Mouse (Mus musculus) thymus, adult 18-20 months (tissue): Measurements from ENCODE around the gene Zfp423.

Experiments used
- DNase-seq, 2 experiments: peaks; one replicate each; pipeline ENCODE4 v3.0.0; 2022; ENCODE audit warnings: mixed read lengths in 2 of 2

Gene Zfp423

DNA sequence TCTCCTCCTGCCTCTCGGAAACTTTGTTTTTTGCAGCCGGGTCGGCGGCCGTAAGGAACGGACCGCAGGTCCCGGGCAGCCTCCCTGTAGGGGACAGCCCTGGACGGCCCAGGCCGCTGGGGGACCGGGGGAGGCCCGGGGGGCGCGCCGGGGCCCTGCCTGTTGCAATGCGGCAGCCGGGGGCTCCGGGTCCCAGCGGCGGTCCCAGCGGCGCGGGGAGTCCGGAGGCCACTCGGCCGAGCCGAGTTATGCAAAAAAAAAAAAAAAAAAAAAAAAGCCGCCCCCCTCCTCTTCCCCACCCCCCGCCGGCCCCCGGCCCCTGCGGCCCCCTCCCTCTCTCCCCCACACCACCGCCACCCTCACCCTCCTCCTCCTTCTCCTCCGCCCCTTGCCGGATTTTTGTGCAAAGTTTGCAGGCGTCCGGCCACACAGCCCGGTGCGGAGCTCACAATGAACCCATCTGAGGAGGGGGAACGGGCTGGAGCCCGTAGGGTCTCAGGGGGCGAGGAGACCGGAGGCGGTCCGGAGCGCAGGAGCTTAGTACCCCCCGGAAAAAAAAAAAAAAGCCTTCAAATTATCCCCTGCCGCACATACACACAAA, at the start of gene Zfp423:
Zfp423 (minus strand) TSS at position 276 of the 601 bp plus-strand sequence.
- no peak for DNase-seq

GRCm38 (mm10) chr8:88006811-88007210, 47.4 kb upstream of the Zfp423 start:
- no peak for DNase-seq

DNA sequence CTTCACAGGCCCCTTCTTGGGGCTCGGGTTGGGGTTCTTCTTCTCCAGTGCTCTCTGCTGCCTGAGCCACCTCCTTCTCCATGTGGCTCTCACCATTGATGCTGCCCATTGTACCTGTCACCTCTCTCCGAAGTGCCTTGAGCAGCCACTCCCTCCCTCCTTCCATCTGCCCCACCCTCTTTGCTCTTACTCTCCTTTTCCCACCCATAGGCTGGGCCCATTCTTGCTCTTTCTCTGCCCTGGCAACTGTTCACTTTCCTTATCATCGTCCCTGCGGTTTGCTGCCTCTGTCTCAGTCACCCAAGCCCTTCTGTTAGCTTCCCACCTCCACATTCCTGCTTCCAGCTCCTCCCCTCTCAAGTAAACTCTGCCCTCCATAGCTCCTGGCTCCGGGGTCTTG, 25.4 kb upstream of the Zfp423 start:
- no peak for DNase-seq

DNA sequence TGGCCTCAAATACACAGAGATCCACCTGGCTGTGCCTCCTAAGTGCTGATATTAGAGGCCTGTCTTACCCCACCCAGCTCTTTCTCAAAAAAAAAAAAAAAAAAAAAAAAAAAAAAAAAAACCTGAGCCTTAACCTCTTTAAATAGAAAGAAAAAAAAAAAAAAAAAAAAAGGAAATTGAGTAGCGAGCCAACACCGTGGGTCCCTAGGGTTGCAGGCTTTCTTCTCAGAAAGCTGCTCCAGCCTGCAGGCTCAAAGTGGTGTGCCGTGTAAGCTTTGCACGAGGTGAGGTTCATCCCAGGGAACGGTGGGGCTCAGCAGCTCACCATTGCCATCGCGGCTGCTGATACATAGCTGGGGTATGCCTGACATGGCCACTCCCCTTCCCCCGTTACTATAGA, 24.6 kb upstream of the Zfp423 start:
- DNase-seq = no peak

GRCm38 (mm10) chr8:87982936-87983335, 23.5 kb upstream of the Zfp423 start:
- no peak for DNase-seq

- DNase-seq = no peak
Observed at GRCm38 (mm10) chr8:87975466-87975809, 16.0 kb upstream of the Zfp423 start.

GRCm38 (mm10) chr8:87974759-87975465, 15.5 kb upstream of the Zfp423 start:
- no peak for DNase-seq

DNA sequence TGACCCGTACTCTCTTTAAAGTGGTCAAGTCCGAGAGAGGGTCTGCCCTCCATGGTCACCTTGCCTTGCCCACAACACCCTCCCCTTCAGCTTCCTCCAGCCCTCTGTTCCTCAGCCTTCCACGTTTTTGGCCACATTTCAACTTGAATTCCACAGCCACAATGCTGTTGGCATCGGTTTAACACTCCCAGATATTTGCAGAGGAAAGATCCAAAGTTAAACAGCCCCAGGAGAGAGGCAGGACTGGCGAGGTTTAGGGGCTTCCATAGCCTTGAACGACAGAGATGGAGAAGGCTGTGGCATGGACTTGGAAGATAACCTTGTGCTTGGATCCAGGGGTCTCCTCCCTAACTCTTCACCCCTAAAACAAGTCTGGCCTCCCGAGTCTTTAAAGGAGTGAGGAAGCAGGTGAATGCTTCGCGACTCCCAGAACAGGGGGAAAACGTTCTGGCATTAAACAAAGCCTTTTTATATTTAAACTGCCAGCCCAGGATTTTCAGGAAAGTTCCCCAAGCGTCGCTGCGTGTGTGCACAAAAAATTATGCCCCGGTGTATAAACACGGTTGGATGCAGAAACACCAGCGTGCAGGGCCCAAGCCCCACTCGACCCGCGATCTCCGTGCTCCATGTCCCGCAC, 14.8 kb upstream of the Zfp423 start:
- no peak for DNase-seq

- DNase-seq = no peak
Observed at GRCm38 (mm10) chr8:87967866-87968620, 8.6 kb upstream of the Zfp423 start.

DNA sequence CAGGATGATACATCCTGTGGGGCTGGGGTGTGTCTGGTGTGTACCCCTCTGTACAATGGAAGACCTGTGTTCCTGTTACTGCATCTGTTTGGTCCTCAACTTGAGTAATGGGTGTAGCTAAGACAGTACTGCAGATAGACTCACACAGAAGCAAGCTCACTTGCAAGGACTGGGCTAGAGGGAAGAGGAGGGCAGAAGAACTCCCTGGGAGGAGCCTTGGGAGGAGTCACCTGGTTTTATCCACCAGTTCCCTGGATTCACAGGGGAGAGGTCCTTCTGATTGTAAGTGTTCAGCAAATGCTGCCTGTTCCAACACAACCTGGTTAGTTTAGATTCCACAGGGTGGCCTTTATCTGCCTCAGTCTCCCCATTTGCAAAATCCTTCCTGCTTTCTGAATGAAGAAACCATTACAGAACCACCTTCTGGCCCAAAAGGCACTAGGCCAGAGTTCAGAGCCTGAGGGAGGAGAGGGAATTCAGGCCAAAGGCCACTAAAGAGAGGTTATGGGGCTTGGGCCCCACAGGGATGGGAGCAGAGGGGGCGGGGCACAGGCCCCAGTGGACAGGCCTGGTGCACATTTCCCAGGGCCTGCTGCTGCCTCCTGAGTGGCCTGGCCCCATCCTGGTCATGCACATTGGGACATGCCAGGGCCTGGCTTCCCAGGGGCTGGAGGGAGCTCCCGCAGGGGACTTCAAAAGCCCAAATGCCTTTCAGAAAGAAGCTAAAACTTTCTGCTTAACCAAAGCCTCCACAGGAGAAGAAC, 7.8 kb upstream of the Zfp423 start:
- no peak for DNase-seq

DNA sequence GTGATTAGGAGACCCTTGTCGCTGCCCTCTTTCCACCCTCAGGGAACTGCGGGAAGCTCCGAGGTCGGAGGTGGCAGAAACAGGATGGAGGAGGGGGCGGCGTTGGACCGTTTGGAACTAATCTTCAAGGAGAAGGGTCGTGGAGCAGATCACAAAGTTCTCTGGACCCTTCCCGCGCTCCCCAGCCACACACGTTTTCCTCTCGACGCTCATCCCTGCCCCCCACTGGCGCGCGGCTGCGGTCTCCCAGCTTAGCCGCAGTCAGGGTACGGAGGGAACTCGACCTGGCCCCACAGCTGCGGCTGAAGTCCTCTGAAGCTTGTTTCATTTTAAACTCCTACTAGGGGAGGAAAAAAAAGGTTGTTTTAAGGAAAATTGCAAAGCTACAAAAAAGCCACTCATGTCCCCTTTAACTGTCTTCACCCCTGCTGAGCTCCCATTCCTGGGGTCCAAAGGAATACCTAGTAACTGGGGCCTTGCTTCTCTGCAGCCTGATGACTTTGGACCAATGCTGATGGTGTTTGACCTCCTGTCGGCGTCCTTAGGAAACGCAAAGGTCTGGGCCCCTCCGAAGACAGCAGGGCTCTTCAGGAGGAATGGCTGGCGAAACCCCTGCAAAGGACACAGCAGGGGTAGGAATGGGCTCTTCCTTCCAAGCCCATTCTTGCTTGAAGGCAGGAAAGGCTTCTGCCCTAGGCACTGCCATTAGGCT, 3.3 kb upstream of the Zfp423 start:
- DNase-seq = no peak

DNA sequence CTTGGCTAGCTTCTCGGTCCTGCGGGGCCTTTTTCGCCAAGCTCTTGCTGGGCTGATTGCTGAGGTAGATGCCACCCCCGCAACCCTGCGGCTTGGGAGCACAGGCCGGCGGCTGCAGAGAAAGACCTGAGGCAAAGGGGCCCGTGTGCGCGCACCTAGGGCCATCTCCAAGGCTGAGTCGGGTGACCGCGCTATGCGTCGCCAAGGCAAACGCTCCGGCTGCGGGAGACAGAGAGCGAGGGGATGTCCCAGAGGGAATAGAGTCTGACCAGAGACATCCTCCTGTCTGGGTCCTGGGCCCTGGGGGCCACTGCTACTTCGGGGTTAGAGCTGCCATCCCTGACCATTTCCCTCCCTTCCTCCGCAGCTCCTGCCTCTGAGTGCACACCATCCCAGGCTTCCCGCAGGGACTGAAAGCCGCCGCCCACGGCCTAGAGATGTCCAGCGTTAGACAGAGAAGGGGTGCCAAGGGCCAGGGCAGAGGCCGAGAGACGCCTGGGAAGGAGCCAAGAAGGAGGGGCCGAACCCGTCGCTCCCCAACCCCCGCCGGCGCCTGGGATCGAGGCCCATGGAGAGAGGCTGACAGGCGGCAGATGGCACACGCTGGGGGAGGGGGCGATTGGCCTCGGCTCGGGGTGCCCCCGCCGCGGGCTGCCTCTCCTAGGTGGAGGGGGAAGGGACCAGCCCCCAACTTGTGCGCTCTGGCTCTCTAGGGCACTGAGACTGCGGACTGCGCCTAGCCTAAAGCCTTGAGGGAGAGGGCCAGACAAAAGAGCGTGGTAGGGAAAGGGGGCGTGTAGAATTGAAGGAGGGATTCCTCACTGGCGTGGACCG, 2.5 kb upstream of the Zfp423 start:
- peak in 1 of 2 experiments; percentile 7 for DNase-seq

DNA sequence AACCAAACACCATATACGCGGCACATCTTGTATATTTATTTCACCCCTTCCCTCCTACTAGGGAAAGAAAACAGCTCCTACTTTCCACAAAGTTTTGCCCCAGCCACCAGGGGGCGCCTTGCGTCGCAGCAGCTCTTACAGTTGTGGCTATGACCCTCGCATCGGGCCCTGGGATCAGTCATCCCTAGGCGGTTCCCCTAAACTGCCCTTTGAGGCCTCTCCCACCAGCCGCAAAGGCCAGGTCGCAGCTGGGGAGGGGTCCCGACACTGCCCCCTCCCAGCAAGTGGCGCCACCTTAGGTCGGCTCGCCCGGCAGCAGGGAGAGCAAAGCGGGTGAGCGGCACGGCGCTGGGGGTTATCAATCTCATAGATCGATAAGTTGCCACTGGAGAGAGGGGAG, 1.7 kb upstream of the Zfp423 start:
- peak in 1 of 2 experiments; percentile 5 for DNase-seq

GRCm38 (mm10) chr8:87960061-87960749, 810 bp upstream of the Zfp423 start:
- no peak for DNase-seq

DNA sequence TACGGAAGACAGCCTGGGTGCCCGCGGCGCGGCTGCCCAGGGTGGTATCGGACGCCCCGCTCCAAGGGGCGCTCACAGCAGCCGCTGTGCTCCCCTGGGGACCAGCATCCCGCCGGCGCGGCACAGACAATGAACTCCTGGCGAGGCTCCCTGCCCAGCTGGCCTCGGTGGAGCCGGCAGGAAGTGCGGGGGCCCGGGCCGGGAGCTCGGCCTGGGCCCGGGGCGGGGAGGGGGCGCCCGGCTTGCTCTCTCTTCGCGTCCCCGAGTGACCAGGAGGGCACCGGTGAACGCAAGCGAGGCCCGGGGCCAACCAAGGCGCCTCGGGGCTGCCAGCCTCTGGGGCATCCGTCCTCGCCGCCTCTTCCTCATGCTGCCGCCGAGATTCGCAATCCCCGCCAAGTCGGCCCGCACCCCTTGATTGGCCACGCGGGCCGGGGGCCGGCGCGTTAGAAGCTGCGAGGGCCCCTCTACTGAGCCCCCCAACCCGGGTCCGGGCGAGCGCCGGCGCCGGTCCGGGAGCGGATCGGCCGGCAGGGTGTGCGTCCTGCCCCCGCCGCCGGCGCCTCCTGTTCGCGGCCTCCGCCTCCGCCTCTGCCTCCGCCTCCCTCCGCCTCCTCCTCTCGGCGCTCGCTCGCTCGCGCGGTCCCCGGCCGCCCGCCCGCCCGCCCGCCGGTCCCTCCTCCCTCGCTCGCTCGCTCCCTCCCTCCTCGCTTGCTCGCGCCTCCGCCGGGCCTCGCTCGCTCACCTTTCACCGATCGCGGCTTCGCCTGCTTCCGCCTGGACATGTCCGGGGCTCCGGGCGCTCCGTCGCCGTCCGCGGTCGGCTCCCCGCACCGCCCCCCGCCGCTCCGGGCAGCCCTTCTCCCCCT, 710 bp downstream of the Zfp423 start:
- DNase-seq = peak in 1 of 2 experiments; percentile 3

GRCm38 (mm10) chr8:87957871-87958450, 1.4 kb downstream of the Zfp423 start:
- DNase-seq = no peak

DNA sequence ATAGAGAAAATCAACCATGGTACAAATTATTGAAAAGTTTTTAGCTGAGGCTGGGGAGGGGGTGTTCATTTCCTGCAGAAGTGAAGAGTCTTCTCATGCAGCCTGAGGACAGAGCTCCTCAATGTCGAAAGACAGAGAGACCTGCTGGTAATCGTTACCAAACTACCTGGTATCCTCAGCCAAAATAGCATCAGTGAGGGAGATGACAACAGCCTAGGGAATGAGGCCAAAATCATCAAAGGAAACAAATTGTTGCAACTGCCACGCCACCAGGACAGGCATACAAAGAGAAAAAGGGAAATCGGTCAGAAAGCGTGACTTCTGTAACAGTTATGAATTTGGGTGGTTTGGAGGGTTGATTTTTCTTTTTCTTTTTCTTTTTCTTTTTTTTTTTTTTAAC, 3.4 kb downstream of the Zfp423 start:
- DNase-seq = no peak

DNA sequence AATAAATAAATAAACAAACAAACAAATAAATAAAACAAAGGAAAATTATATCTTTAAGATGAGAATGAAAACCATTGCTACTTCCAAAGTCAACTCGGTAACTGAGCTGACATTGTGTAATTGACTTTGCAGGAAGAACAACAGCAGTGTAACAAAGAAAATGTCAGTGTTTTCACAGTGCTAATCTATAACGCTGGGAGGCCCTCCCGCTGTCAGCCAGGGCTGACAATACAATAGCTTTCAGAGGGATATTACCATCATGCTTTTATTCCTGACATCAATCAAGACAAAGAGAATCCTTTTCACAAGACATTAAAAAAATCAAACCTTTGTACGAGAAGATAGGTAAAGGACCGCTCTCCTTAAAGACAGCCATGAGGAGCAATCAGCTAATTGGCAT, 5.9 kb downstream of the Zfp423 start:
- DNase-seq = no peak

DNA sequence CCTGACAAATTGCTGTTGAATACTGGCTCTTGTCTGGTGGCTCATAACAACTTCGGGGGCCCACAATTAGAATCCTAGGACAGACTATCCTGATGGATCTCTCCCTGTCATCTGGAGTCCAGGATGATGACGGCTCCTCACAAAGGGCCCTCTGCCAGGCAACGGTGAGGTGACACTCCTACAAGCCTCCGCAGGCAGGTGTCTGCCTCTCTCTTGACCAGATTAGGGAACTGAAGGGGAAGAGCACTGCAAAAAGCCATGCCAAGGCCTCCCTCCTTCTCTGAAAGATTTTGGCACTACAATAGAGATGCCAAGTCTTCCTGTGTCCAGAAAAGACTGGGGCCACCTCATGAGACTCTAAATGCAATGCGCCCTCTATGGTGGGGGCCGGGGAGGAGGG, 7.1 kb downstream of the Zfp423 start:
- DNase-seq = no peak
